Mouse (Mus musculus) mature B cell (primary cell): ENCODE measurements around the gene Chrna9.

Experiments used
- in situ Hi-C: fragments of 300-500 bp; cut with MboI; formaldehyde crosslinking; loops from 2 replicates; pipeline ENCODE4 v1.14.3; 2019

The Chrna9 gene

DNA sequence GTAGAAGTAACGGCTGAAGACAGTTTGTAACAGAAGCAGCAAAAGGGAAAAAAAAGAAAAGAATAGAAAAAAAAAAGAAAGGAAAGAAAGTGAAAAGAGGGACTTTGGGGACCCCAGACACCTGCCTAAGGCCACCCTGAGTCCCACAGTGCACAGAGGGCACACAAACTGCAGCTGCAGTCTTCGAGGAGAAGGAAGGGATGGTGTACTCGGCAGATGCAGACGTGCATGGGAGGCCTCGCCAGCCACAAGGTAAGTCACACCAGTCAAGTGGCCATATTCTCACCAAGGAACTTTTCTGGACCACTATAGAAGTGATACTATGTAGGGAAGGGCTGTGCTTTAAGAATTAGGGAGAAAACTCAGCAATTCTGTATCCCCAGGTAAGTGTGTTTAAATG lies at the start of gene Chrna9:
Chrna9 (plus strand) TSS at position 139 of the 400 bp plus-strand sequence.
- in situ Hi-C loops = loop anchor here (5.0 kb wide), 1 partner anchor 47 kb away; no protein-coding TSS in a partner anchor

DNA sequence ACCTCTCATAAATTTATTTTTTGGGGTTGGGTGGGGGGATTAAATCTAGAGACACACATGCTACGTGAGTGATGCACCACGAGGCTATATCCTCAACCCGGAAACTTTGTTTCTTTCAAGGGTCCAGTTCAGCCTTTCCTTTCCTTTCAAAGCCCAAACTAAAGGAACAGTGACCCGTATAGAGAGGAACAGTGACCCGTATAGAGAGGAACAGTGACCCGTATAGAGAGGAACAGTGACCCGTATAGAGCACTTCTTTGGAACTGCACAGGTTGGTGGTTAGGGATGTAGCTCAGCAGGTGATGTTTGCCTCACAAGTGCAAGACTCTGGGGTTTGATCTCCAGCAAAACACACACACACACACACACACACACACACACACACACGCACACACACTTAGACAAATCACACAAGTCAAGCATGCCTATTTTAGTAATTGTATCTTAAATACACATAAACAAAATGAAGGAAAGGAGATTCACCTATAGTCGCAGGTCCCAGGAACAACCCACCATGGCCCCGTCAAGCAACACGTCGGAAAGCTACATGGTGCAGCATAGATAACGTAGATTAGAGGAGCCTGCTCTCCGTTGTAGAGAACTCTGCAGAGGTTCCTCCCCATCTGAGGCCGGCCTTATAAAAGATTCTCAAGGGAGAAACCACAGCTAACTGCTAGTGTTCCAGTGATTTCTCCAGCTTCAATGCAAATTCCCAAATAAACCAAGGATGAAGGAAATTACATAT lies 48.9 kb upstream of the Chrna9 start:
- in situ Hi-C loops = loop anchor here (5.0 kb wide), 1 partner anchor 46 kb away; the partner anchor contains the start of gene Chrna9

DNA sequence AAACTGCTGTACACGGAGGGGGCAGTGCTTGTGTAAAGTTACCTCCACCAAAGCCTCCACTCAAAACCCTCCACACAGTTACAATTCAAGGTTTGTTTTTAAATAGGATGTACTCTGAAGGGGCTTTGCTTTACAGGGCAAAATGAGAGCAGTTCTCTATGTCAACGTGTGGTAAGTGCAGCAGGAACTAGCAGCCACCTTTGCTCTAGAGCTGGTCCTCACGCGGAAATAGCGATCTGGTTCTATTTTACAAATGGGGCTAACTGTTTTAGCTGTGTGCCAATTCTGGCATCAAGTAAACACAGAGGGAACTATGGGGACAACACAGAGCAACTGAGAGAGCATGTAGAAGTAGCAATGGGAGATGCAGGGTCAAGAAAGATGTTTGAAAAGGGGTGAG lies 46.6 kb upstream of the Chrna9 start:
- in situ Hi-C loops = loop anchor here (5.0 kb wide), 1 partner anchor 44 kb away; the partner anchor contains the start of gene Chrna9

DNA sequence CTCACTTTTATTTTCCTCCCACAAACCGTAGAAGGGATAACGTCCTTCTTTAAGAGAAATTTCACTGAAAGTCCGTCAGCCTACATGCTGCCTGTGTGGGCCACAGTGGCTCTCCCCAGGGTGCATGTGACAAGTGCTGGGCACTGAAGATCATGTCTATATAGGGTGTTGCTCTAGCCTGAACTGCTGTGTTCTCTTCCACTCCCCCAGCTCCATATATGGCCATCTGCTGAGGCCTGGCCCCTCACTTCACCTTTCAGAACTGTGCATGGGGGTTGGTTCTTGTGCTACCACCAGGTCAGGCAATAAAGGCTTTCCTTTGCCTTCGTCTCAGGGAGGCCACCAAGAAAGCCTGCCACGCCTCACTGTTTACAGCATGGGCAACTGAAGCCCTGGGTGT lies 45.7 kb upstream of the Chrna9 start:
- in situ Hi-C loops = loop anchor here (5.0 kb wide), 1 partner anchor 43 kb away; the partner anchor contains the start of gene Chrna9

DNA sequence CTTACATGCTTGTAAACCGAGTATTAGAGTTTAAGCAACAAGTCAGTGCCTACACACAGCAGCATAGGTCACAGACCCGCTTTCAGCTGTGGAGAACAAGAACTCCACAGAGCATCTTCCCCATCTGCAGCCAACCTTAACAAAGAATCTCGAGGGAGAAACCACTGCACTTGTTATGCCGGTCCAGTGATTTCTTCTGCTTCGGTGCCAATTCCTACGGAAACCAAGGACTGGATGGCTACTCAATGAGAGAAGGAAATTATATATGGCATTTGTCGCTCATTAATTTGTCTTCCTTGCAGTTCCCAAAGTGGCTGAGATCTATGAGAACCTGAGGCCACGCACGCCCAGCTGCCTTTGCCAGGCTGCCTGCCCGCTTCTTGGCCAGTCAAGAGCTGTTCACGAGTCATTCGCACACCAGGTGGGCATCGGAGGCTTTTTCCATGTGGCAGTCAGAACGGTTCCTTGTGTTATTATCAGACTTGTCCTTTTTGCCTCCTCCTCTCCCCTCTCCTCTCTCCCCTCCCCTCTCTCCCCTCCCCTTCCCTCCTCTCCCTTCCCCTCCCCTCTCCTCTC lies 43.4 kb upstream of the Chrna9 start:
- in situ Hi-C loops = no loop called here

DNA sequence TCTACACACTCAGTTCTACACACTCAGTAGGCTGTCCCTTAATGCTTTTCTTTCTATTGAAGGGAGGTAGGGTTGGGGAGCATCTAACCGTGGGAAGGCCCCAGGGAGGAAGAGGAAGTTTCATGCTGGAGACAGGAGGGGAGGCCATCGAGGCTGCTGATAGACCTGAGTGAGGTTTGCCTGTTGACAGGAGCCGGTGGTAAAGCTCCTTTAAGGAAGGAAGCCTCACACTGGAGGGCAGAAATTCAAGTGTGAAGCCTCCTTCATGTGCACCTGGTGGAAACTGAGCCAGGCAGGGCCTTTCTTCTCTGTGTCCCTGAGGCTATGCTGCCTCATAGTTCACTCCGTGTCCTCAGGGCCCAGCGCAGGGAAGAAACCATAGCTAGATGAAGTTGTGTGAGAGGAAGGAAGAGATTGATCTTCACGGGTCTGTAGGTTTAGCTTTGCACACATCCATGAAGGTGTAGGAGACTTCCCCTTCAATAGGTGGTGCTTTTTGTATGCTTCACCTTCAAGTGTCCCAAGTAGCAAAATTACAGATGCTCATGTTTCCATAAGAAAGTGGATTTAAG lies 39.5 kb upstream of the Chrna9 start:
- in situ Hi-C loops = no loop called here

DNA sequence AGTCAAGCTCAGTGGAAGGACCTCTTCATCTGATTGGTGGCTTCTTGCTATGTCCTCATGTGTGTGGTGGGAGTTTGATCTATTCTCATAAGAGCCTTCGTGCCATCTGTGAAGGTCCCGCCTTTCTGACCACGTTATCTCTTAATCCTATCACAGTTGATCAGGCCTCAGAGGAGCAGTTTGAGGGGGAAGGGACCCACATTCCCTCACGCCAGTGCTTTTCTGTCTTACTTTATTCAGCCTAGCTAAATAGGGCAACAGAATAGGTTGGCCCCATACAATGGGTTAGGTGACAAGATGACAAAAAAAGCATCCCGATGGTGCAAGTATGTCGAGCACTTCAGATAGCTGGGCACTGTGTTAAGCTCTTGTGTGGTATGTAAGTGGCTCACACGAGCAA lies 39.0 kb upstream of the Chrna9 start:
- in situ Hi-C loops = no loop called here

DNA sequence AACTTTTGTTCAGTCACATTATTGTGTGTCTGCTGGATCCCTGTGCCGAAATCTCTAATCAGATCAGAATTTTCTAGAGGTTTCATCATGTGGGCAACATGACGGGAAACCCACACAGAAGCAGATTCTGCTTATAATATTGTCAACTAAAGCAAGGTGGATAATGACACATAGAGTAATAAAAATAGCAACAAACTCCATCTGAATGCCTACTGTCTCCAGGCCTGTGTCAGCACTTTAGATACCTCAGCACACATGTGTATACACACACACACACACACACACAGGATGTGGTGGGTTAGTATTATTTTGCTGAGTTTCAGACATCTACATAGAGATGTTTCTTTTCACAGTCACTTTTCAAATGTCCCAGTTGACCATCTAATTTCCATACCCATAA lies 37.0 kb upstream of the Chrna9 start:
- in situ Hi-C loops = no loop called here

DNA sequence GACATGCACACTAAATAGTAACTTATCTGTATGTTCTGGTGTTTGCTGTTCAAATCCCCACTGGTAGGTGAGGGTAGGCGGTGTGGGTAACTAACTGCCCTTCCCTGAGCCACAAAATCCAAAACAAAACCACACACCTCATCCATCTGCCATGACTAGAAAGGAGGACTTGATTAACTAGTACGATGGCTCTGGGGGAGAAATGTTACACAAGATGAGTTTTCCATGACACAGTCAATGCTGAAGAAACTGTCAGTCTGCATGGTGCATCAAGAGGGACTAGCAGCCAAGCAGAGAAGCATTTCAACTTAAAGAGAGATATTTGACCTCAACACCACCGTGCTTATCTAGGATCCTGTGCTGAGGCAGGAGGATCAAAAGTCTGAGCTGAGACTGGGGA lies 36.0 kb upstream of the Chrna9 start:
- in situ Hi-C loops = no loop called here

DNA sequence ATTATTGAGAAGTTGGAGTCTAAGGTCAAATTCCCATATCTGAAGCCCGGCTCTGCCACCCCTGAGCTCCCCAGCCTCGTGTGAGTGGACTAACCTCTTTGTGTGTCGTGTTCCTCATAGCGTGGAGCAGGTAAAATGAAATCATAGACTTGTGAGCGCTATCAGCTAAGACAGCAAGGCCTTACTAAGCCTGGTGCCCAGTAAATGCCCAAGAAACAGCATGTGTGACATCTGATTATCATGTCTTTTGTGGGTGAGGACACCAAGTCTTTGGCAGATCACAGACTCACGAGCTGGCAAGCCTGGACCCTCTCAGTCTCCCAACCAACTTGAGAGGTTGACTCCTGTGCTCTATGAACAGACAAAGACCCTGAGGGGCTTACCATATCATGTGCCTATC lies 34.6 kb upstream of the Chrna9 start:
- in situ Hi-C loops = no loop called here

DNA sequence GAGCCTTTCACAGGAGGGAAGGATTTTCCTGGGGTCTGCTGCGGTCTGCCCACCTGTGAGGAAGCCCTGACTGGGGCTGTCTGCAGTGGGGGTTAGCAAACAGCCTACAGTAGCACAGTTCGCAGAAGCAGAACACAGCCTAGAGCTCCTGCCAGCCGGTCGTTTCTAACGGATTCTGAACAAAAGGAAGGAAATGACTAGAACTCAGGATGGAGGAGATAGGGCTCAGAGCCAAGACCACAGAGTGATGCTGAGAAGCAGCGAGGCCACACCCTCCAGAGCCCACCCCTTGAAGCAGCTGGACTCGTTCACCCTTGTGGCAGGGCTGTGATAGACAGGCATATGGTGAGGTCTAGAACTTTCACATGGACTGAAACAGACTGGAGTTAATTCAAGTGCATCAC lies 33.9 kb upstream of the Chrna9 start:
- in situ Hi-C loops = no loop called here

DNA sequence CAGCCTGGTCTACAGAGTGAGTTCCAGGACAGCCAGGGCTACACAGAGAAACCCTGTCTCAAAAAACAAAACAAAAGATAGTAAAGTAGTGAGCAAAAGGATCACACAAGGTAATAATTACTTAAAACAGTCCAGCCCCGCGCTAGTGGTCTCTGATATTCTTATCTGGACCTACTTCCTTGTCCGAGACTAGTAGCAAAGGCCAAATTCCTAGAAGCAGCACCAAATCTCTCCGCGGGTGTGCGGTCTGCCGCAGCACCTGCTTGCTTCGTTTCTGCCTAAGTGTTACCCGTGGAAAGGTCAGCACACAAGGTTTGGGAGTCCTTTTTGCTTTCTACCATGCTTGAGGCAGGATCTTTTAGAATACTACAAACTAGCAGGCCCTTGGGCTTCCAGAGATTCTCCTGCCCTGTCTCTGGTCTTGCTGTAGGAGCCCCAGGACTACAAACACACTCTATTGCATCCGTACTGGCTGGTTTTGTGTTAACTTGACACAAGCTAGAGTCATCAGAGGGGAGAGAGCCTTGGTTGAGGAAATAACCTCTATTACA lies 32.8 kb upstream of the Chrna9 start:
- in situ Hi-C loops = no loop called here

DNA sequence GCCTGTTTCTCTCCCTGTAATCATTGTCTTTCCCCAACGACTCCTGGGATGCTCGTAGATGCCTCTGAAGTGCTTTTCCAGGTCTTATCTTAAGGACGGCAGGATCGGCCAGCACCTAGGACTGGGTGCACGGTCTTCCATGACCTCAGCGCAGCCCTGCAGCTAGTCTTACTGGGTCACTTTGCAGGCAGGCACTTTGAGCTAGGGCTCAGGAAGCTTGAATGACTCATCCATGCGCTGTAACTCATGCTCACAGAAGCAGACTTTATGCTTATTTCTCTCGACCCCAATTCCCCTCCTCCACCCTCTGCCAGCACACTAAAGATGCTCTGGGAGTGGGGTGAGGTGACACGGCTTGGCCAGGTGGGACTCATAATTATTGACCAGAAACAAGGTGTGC lies 31.9 kb upstream of the Chrna9 start:
- in situ Hi-C loops = no loop called here

DNA sequence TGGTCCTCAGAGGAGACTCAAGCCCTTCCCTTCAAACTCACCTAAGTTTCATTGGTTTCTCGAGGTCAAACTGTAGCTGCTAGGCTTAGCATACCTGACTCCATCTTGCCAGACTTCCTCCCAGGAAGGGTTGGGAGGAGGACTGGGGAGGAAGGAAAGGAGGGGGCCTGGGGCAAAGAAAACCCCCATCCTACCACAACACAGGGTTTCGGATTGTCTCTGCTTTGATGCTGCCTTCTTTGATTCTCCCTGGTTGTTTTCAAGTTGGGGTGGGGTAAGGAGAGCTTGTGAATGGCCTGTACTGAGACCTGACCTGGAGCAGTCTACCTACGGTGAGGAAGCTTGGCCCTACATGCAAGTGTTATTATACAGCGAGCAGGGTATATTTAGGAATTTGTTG lies 30.2 kb upstream of the Chrna9 start:
- in situ Hi-C loops = no loop called here

DNA sequence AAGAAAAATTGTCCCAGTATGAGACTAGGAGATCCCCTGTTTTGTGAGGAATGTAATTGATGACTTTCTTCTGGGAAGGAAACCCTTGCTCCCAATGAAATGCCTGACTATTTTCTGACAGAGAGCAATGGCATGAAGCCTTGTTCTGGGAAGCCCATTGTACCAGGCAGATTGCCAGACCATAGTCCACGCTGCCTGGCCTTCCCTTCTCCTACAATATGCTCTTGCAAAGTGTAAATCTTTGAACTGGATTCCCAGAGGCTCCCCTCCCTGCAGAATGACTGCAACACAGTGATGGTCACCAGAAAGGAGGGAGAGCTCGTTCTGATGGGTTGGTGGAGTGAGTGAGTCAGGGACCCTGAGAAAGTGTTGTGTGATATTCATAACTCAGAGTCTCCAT lies 26.0 kb upstream of the Chrna9 start:
- in situ Hi-C loops = no loop called here

DNA sequence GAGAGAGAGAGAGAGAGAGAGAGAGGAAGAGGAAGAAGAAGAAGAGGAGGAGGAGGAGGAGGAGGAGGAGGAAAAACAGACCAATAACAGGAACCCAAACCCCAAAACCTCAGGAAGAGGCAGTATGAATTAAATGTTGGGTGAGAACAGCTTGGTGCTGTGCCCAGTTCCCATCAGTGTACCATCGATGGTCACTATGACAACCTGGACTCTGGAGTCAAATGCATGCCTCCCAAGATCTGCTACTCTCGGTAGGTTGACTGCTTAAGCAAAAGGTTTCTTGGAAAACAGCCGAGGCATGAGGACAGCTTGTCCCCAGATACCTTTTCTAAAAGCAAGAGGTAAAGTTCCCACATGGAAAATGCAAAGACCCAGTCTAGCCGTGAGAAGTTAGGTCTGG lies 25.4 kb upstream of the Chrna9 start:
- in situ Hi-C loops = no loop called here

DNA sequence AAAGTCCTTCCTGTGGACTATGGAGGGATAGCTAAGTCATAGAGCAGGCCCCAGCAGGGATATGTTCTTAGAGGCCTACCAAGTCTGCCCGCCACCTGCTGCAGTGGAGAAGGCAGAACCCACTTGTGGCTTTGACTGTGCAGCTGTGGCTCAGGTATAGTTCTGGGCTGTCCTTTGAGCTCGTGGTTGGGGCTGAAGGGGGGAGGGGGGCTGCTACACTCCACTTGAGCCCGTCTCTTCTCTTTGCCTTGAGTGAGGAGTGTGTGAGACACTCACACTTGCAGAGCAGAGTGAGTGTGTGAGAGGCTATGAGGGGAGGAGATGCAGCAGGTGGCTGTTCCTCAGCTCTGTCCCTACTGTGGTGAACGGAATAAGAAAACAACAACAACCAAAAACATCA lies 24.3 kb upstream of the Chrna9 start:
- in situ Hi-C loops = no loop called here

DNA sequence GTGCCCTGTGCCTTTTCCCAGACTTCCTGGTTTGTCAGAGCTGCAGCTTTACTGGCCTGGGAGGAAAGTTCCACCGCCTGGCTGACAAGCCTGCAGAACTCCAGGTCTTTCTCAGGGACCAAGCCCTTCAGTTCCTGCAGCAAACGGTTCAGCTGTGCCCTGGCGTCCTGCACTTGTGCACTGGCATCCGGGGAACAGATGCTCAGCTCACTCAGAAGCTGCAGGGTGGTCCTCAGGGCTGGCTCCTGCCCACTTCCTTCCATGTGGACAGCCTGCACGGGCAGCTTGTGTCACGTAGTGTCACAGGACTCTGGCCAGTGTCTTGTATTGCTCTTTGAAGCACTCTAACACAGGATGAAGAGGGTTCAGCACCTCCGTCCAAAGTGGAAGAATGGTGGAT lies 23.0 kb upstream of the Chrna9 start:
- in situ Hi-C loops = no loop called here

DNA sequence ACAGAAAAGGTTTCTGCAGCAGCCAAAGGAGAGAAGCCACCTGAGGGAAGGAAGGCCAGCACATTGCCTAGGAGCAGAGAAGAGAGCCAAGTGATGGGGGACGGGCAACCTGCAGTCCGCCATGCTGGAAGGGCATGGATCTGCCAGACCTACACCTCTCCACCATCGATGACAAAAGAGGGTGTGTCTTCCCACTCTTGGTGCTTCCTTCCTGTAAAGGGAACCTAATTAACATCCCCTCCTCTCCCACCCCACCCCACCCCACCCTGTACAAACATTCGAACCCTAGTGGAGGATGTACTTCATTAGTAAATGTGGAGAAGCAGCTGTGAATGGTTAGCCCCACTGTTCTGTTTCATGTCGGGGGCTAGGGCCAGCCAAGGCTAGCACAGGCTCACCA lies 22.5 kb upstream of the Chrna9 start:
- in situ Hi-C loops = no loop called here

DNA sequence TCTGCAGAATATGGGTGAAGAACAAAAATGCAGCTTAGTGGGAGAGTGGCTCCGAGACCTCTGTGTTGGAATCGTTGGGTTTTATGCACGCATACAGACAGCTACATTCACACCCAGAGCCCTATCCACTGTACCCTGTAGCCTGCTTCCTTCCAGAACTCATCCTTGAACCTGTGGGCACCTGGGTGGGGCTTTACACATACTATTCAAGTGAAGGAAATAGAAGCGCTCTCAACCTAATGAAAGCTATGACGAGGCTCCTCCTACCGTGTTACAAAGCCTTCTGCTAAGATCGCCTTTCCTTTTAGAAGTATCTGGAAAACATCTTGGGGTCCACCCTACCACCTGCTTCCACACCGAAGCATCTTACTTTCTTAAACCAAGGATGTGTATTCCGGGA lies 21.6 kb upstream of the Chrna9 start:
- in situ Hi-C loops = no loop called here

DNA sequence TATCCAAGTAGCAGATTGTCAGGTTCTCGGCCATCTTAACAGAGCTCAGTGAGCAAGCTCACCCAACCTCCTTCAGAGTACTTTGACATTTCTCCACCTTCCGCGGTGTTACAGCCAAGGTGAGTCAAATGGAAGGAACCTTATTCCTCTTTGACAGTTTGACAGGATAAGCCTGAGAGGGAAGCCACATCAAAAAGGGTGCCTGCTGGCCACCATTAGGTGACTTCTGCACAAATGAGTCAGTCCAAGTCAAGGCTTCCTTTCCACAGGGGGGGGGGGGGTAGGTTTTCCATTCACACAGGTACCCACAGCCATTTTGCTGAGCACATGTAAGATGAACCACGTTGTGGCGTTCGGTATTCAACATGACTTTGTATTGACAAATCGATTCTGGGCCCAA lies 20.4 kb upstream of the Chrna9 start:
- in situ Hi-C loops = no loop called here

DNA sequence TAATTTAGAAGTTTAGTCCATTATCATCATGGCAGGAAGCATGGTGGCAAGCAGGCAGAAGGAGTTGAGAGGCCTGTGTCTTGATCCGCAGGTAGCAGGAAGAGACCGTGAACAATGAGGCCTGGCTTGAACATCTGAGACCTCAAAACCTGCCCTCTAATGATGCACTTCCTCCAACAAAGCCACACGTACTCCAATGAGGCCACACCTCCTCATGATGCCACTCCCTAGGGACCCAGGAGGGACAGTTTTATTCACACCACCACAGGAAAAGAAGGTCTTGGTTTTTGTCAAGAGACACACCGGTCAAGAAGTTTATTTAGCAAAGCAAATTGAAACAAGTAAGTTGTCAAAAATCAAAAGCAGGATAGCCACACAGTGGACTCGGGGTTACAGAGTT lies 17.8 kb upstream of the Chrna9 start:
- in situ Hi-C loops = no loop called here

DNA sequence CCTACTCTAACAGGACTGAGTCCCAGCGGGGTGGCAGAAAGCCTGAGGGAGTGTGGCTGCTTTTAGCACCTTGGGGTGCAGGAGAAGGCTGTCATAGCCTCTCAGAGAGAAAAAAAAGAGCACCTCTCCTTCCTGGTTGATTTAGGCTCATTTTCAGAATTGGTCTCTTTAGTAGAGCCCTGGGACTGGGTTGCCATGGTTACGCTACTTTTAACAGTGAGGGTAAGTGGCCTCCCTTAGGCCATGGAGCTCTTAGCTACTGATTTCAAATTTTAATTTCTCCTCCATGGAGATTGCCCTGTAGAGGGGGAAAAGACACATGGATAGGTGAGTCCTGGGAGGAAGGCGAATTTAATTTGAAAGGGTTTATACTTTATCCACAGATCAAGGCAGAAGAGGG lies 16.1 kb upstream of the Chrna9 start:
- in situ Hi-C loops = no loop called here
